In genomic region chr4:41497579-41497978, GRCm38 (mm10) we compare ENCODE assay signal across 9 mouse cellular contexts. TPM values are rescaled to one million over a fixed set of nuclear protein-coding genes. Genes with fewer than 3 reads are reported as not detected.
A peak's percentile ranks its signal among the peaks of the same experiment; 100 is the strongest.
DNase-seq lines count a peak whose midpoint lies in the region; ATAC-seq and TF ChIP-seq lines count a peak whose summit lies in the region.
"Had no signal": no experiment of that assay in that cellular context is flagged by ENCODE, and none has a peak within 500 bp of the region (broad histone marks: within the 10 kb centered on the region; RNA-seq: fewer than 3 reads in every experiment).

No protein-coding gene starts in this region.

- H3K36me3 ChIP-seq in megakaryocyte, embryonic 14.5 days (replicated peaks; ENCODE audit: low read length) = no peaks in the 10 kb centered on the region
- H3K36me3 ChIP-seq in intestine, embryonic 15.5 days = no peaks in the 10 kb centered on the region
- H3K36me3 ChIP-seq in midbrain, postnatal 0 days (ENCODE audit: insufficient read depth, low read length) = no peaks in the 10 kb centered on the region

- peaks cover 24% of the 10 kb centered on the region for H3K4me1 ChIP-seq in megakaryocyte, embryonic 14.5 days
- peaks cover 19% of the 10 kb centered on the region for H3K4me1 ChIP-seq in intestine, embryonic 15.5 days (replicated peaks)
- H3K4me1 ChIP-seq in midbrain, postnatal 0 days (ENCODE audit: insufficient read depth, low read length) = peaks cover 8% of the 10 kb centered on the region; the same call in 1 of the 2 replicates

- no peak overlapping the region for H3K27ac ChIP-seq in intestine, embryonic 15.5 days
- H3K27ac ChIP-seq in midbrain, postnatal 0 days (ENCODE audit: low read depth, low read length) = no peak overlapping the region

- H3K27me3 ChIP-seq in megakaryocyte, embryonic 14.5 days (replicated peaks) = peaks cover 96% of the 10 kb centered on the region
- peaks cover 39% of the 10 kb centered on the region for H3K27me3 ChIP-seq in intestine, embryonic 15.5 days (replicated peaks)
- H3K27me3 ChIP-seq in midbrain, postnatal 0 days (ENCODE audit: insufficient read depth, low read length) = peaks cover 27% of the 10 kb centered on the region; the same call in 1 of the 2 replicates

- peak; percentile 73 for TF ChIP-seq CTCF in midbrain, postnatal 0 days (IDR thresholded peaks at IDR 0.05)

- ATAC-seq in megakaryocyte, adult 5-6 weeks (ENCODE audit: poor library complexity, severe bottlenecking) = no peak
- no peak for ATAC-seq in intestine, embryonic 15.5 days
- peak; percentile 18; the same call in 1 of the 2 replicates for ATAC-seq in midbrain, postnatal 0 days (ENCODE audit: low FRiP score)

- WGBS in intestine, embryonic 15.5 days = 16% methylated on average over 34 of the region's 34 CpGs
- WGBS in midbrain, postnatal 0 days = 5% methylated on average over 34 of the region's 34 CpGs

- peaks cover 9% of the 10 kb centered on the region; the same call in 1 of the 2 replicates for H3K9me3 ChIP-seq in megakaryocyte, embryonic 14.5 days
- no peaks in the 10 kb centered on the region for H3K9me3 ChIP-seq in intestine, embryonic 15.5 days
- no peaks in the 10 kb centered on the region for H3K9me3 ChIP-seq in midbrain, postnatal 0 days (ENCODE audit: low read length)

- H3K4me3 ChIP-seq in megakaryocyte, embryonic 14.5 days (replicated peaks) = peak overlapping the region; percentile 69
- peak overlapping the region; percentile 28 for H3K4me3 ChIP-seq in intestine, embryonic 15.5 days (replicated peaks)
- H3K4me3 ChIP-seq in midbrain, postnatal 0 days (ENCODE audit: low read depth, low read length) = peak overlapping the region; percentile 23
- H3K4me3 ChIP-seq: erythroblast, embryonic 14.5 days had no signal

- DNase-seq in adrenal gland, postnatal 10 days = peak; percentile 46
- DNase-seq in adrenal gland, postnatal 4 days (ENCODE audit: low spot score in 2 of 2) = no peak
- peak; percentile 56 for DNase-seq in midbrain, postnatal 0 days (ENCODE audit: low spot score)
- no peak for DNase-seq in urinary bladder, postnatal 36 days (ENCODE audit: low spot score in 2 of 2)
- no peak for DNase-seq in ovary, postnatal 36 days (ENCODE audit: low spot score)

- H3K9ac ChIP-seq in intestine, embryonic 15.5 days = no peak overlapping the region
- H3K9ac ChIP-seq in midbrain, postnatal 0 days (replicated peaks; ENCODE audit: low read length, poor library complexity, severe bottlenecking) = no peak overlapping the region; the same call in 1 of the 2 replicates

- H3K4me2 ChIP-seq in intestine, embryonic 15.5 days (replicated peaks) = peak overlapping the region; percentile 66
- H3K4me2 ChIP-seq in midbrain, postnatal 0 days (ENCODE audit: low read depth, low read length, poor library complexity, severe bottlenecking) = peak overlapping the region; percentile 48

RNA-seq across cellular contexts. Expression of gene AI464131, which starts 5.3 kb away (rescaled TPM):
- total RNA-seq in adrenal gland, postnatal 10 days (2021) = 10 to 100 TPM; 13.3 to 17.4 TPM
- total RNA-seq in adrenal gland, postnatal 4 days (2021) = 10 to 100 TPM; 11.1 to 12.2 TPM
- 0.07 TPM in 1 of 2 replicates, not detected in the other for polyA plus RNA-seq in megakaryocyte, embryonic 14.5 days (2012; ENCODE audit: insufficient read depth, low replicate concordance)
- 0.04 TPM in 1 of 2 replicates, not detected in the other for total RNA-seq in megakaryocyte, adult 5-6 weeks (2015)
- 0.07 TPM in 1 of 2 replicates, not detected in the other for total RNA-seq in megakaryocyte, adult 5-6 weeks (2017)
- polyA plus RNA-seq in intestine, embryonic 15.5 days (2015; fragmentation: Nextera tagmentation; extraction: Ambion mirVana) = 8.1 and 9.4 TPM in 2 replicates
- 40.5 and 46.0 TPM in 2 replicates for total RNA-seq in midbrain, postnatal 0 days (2014; rRNA removed)
- polyA plus RNA-seq in midbrain, postnatal 0 days (2015; fragmentation: Nextera tagmentation; extraction: Ambion mirVana) = 15.7 and 18.1 TPM in 2 replicates
- polyA plus RNA-seq: erythroblast, embryonic 14.5 days had no signal

RNA-seq across cellular contexts. Expression of gene 1110017D15Rik, which starts 19.6 kb away (rescaled TPM):
- under 1 TPM in 1 of 2 experiments, not detected in 1; 0.45 TPM for total RNA-seq in adrenal gland, postnatal 10 days (2021)
- total RNA-seq in adrenal gland, postnatal 4 days (2021) = 1 to 10 TPM in 1 of 2 experiments, under 1 TPM in 1; 0.56 to 1.2 TPM
- 0.29 TPM in 1 of 2 replicates, not detected in the other for polyA plus RNA-seq in megakaryocyte, embryonic 14.5 days (2012; ENCODE audit: insufficient read depth, low replicate concordance)
- not detected in 2 replicates for total RNA-seq in megakaryocyte, adult 5-6 weeks (2015)
- not detected in 2 replicates for total RNA-seq in megakaryocyte, adult 5-6 weeks (2017)
- 0.28 and 0.55 TPM in 2 replicates for polyA plus RNA-seq in intestine, embryonic 15.5 days (2015; fragmentation: Nextera tagmentation; extraction: Ambion mirVana)
- total RNA-seq in midbrain, postnatal 0 days (2014; rRNA removed) = 10.9 and 11.8 TPM in 2 replicates
- 18.1 and 20.7 TPM in 2 replicates for polyA plus RNA-seq in midbrain, postnatal 0 days (2015; fragmentation: Nextera tagmentation; extraction: Ambion mirVana)
- polyA plus RNA-seq: erythroblast, embryonic 14.5 days had no signal

RNA-seq across cellular contexts. Expression of gene Nudt2, which starts 32.6 kb away (rescaled TPM):
- 10 to 100 TPM; 30.2 to 30.9 TPM for total RNA-seq in adrenal gland, postnatal 10 days (2021)
- 10 to 100 TPM; 31.1 to 31.7 TPM for total RNA-seq in adrenal gland, postnatal 4 days (2021)
- 3.0 and 13.7 TPM in 2 replicates for polyA plus RNA-seq in megakaryocyte, embryonic 14.5 days (2012; ENCODE audit: insufficient read depth, low replicate concordance)
- 13.8 and 24.0 TPM in 2 replicates for total RNA-seq in megakaryocyte, adult 5-6 weeks (2015)
- total RNA-seq in megakaryocyte, adult 5-6 weeks (2017) = 19.6 and 20.9 TPM in 2 replicates
- 61.4 and 62.3 TPM in 2 replicates for polyA plus RNA-seq in intestine, embryonic 15.5 days (2015; fragmentation: Nextera tagmentation; extraction: Ambion mirVana)
- total RNA-seq in midbrain, postnatal 0 days (2014; rRNA removed) = 28.3 and 41.0 TPM in 2 replicates
- 70.7 and 79.9 TPM in 2 replicates for polyA plus RNA-seq in midbrain, postnatal 0 days (2015; fragmentation: Nextera tagmentation; extraction: Ambion mirVana)

RNA-seq across cellular contexts. Expression of gene Kif24, which starts 32.9 kb away (rescaled TPM):
- total RNA-seq in adrenal gland, postnatal 10 days (2021) = 1 to 10 TPM; 2.8 to 4.5 TPM
- 1 to 10 TPM; 5.3 to 5.8 TPM for total RNA-seq in adrenal gland, postnatal 4 days (2021)
- 1.2 and 1.9 TPM in 2 replicates for polyA plus RNA-seq in megakaryocyte, embryonic 14.5 days (2012; ENCODE audit: insufficient read depth, low replicate concordance)
- total RNA-seq in megakaryocyte, adult 5-6 weeks (2015) = 10.7 and 16.0 TPM in 2 replicates
- 7.0 and 9.7 TPM in 2 replicates for total RNA-seq in megakaryocyte, adult 5-6 weeks (2017)
- polyA plus RNA-seq in intestine, embryonic 15.5 days (2015; fragmentation: Nextera tagmentation; extraction: Ambion mirVana) = 5.2 and 6.8 TPM in 2 replicates
- total RNA-seq in midbrain, postnatal 0 days (2014; rRNA removed) = 2.7 and 4.9 TPM in 2 replicates
- 1.4 TPM in 2 replicates for polyA plus RNA-seq in midbrain, postnatal 0 days (2015; fragmentation: Nextera tagmentation; extraction: Ambion mirVana)

Comparison
In these comparisons a context has a peak if more than half of its experiments do, and no peak if none do; other contexts are left out.
1. DNase-seq: peak in adrenal gland, postnatal 10 days (single experiment) and midbrain, postnatal 0 days (single experiment); none in adrenal gland, postnatal 4 days (0 of 2), urinary bladder, postnatal 36 days (0 of 2) and ovary, postnatal 36 days (single experiment).
2. RNA of gene AI464131, which starts 5.3 kb away (total RNA-seq): 40.5 to 46.0 TPM in midbrain, postnatal 0 days, 13.3 to 17.4 TPM in adrenal gland, postnatal 10 days and 11.1 to 12.2 TPM in adrenal gland, postnatal 4 days; 0.04 to 0.07 TPM in megakaryocyte, adult 5-6 weeks; every median in the first group is over 10 times any median in the second.
3. Peak in every context shown above with its lines, with median percentiles within 50 percentile points of each other: H3K4me3 ChIP-seq.